9 mouse cellular contexts compared by ENCODE assay signal in genomic region chr9:30632164-30633146, GRCm38 (mm10).
A peak's percentile ranks its signal among the peaks of the same experiment; 100 is the strongest.
DNase-seq lines count a peak whose midpoint lies in the region; ATAC-seq and TF ChIP-seq lines count a peak whose summit lies in the region.
"Had no signal": no experiment of that assay in that cellular context is flagged by ENCODE, and none has a peak within 500 bp of the region (broad histone marks: within the 10 kb centered on the region; RNA-seq: fewer than 3 reads in every experiment).

No protein-coding gene starts in this region.

- no peak overlapping the region for H3K4me3 ChIP-seq in kidney, postnatal 0 days (replicated peaks; ENCODE audit: low read depth, low read length)
- H3K4me3 ChIP-seq in midbrain, embryonic 15.5 days = no peak overlapping the region
- H3K4me3 ChIP-seq: erythroblast, embryonic 14.5 days had no signal

- H3K9ac ChIP-seq in kidney, postnatal 0 days (ENCODE audit: low read depth, low read length) = no peak overlapping the region
- no peak overlapping the region for H3K9ac ChIP-seq in midbrain, embryonic 15.5 days

- no peaks in the 10 kb centered on the region for H3K27me3 ChIP-seq in kidney, postnatal 0 days (ENCODE audit: insufficient read depth, low read length)
- H3K27me3 ChIP-seq in midbrain, embryonic 15.5 days (replicated peaks) = no peaks in the 10 kb centered on the region

- WGBS in kidney, postnatal 0 days = 43% methylated on average over 6 of the region's 6 CpGs
- 33% methylated on average over 6 of the region's 6 CpGs for WGBS in midbrain, embryonic 15.5 days

- ATAC-seq in kidney, postnatal 0 days (replicated peaks; ENCODE audit: low FRiP score, low read depth) = peak; percentile 33; the same call in 1 of the 2 replicates
- peak; percentile 85 for ATAC-seq in midbrain, embryonic 15.5 days (replicated peaks)

- 0 out of 2 replicates have a peak, but pooled peaks cover 4% of the 10 kb centered on the region for H3K4me1 ChIP-seq in kidney, postnatal 0 days (replicated peaks; ENCODE audit: insufficient read depth, low read length)
- H3K4me1 ChIP-seq in midbrain, embryonic 15.5 days = peaks cover 24% of the 10 kb centered on the region; the same call in 1 of the 2 replicates

- H3K9me3 ChIP-seq in kidney, postnatal 0 days (replicated peaks; ENCODE audit: low read length) = no peaks in the 10 kb centered on the region
- no peaks in the 10 kb centered on the region for H3K9me3 ChIP-seq in midbrain, embryonic 15.5 days

- H3K36me3 ChIP-seq in kidney, postnatal 0 days (ENCODE audit: insufficient read depth, low read length) = no peaks in the 10 kb centered on the region
- no peaks in the 10 kb centered on the region for H3K36me3 ChIP-seq in midbrain, embryonic 15.5 days (replicated peaks)

- DNase-seq in kidney, postnatal 0 days (ENCODE audit: low spot score) = peak; percentile 75
- no peak for DNase-seq in kidney, postnatal 25 days
- peak; percentile 12 for DNase-seq in embryo, embryonic 9.5 days (ENCODE audit: extremely low spot score)
- DNase-seq in heart, postnatal 4 days = peak; percentile 46
- DNase-seq in thymus, postnatal 14 days = no peak
- no peak for DNase-seq in kidney, adult 11 months
- no peak for DNase-seq in T-cell, adult 2 months (ENCODE audit: low spot score)

- H3K4me2 ChIP-seq in kidney, postnatal 0 days (ENCODE audit: low read length) = no peak overlapping the region
- no peak overlapping the region for H3K4me2 ChIP-seq in midbrain, embryonic 15.5 days

- no peak overlapping the region for H3K27ac ChIP-seq in kidney, postnatal 0 days
- peak overlapping the region; percentile 55 for H3K27ac ChIP-seq in midbrain, embryonic 15.5 days

- TF ChIP-seq CTCF in kidney, postnatal 0 days (IDR thresholded peaks at IDR 0.05; ENCODE audit: low read depth) = no peak

Comparison
In these comparisons a context has a peak if more than half of its experiments do, and no peak if none do; other contexts are left out.
1. DNase-seq: peak in kidney, postnatal 0 days (single experiment), embryo, embryonic 9.5 days (single experiment) and heart, postnatal 4 days (single experiment); none in kidney, postnatal 25 days (0 of 2), thymus, postnatal 14 days (single experiment), kidney, adult 11 months (single experiment) and T-cell, adult 2 months (single experiment).